Mouse (Mus musculus): ENCODE measurements around the gene Fam19a1. TPM values are rescaled to one million over a fixed set of nuclear protein-coding genes. Genes with fewer than 3 reads are reported as not detected.

Gene Fam19a1
- polyA plus RNA-seq, 1 experiment: 0.32 TPM

DNA sequence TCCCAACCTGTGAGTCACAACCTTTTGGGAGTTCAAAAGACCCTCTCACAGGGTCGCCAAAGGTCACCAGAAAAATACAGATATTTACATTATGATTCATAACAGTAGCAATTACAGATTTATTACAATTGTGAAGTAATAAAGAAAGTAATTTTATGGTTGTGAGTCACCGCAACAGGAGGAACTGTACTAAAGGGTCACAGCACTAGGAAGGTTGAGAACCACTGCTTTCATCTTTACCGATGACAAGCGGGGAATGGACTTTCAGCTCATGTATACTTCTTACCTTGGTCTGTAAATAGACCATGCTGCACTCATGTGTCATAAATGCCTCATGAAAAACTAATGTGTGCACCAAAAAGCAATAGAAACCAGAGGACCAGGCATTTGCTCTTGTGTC, 474.5 kb downstream of the Fam19a1 start:
- Histone ChIP-seq H3K4me3 (ENCODE audit: insufficient read depth, low read length) (no peak overlapping the region), H3K27ac (ENCODE audit: insufficient read depth, low read length) (peak overlapping the region; percentile 65; the same call in 1 of the 2 replicates), H3K4me1 (ENCODE audit: control insufficient read depth, insufficient read depth, low read length) (no peaks in the 10 kb centered on the region)
- TF ChIP-seq POLR2A (IDR thresholded peaks at IDR 0.05; ENCODE audit: low read depth, low read length) (no peak), CTCF (IDR thresholded peaks at IDR 0.05; ENCODE audit: borderline replicate concordance, insufficient read depth, low read length) (no peak)

DNA sequence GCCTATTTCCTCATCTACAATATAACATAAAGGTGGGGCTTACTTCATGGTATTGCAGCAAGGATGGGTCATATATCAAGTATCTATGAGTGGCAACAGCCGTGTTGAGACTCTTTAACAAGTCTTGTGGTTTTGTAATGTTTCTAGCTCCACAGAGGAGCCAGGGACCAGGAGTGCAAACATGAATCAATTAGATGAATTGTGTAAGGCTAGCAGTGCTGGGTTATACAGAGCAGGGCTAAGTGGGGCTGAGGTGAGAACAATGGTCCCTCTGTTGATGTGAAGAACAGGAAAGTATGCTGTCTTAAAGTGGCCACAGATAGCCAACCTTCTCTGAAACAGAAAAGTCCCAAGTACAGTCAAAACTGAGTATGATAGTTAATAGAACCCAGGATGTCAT, 480.1 kb downstream of the Fam19a1 start:
- H3K4me3 ChIP-seq (ENCODE audit: insufficient read depth, low read length): no peak overlapping the region
- TF ChIP-seq CTCF (IDR thresholded peaks at IDR 0.05; ENCODE audit: borderline replicate concordance, insufficient read depth, low read length) (no peak), POLR2A (IDR thresholded peaks at IDR 0.05; ENCODE audit: low read depth, low read length) (no peak)
- no peaks in the 10 kb centered on the region for H3K4me1 ChIP-seq (ENCODE audit: control insufficient read depth, insufficient read depth, low read length)
- no peak overlapping the region for H3K27ac ChIP-seq (ENCODE audit: insufficient read depth, low read length)

DNA sequence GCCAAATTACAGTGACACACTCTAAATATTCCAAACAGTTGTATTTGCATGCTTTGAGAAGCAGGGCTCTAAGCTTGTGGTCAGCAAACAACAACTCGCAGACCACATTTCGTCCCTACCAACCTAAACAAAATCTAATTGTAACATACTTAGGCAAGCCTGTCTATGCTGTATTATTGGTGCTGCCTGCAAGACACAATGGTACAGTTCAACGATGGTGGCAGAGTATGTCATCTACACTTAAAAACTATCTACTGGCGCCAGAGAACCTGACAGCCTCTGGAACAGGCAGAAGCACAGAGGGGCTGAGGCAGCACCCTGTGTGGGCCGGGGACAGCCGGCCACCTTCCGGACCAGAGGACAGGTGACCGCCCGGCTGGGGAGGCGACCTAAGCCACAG, 482.2 kb downstream of the Fam19a1 start:
- Histone ChIP-seq H3K4me1 (ENCODE audit: control insufficient read depth, insufficient read depth, low read length) (no peaks in the 10 kb centered on the region), H3K27ac (ENCODE audit: insufficient read depth, low read length) (no peak overlapping the region), H3K4me3 (ENCODE audit: insufficient read depth, low read length) (no peak overlapping the region)
- TF ChIP-seq CTCF (IDR thresholded peaks at IDR 0.05; ENCODE audit: borderline replicate concordance, insufficient read depth, low read length) (no peak), POLR2A (IDR thresholded peaks at IDR 0.05; ENCODE audit: low read depth, low read length) (no peak)

DNA sequence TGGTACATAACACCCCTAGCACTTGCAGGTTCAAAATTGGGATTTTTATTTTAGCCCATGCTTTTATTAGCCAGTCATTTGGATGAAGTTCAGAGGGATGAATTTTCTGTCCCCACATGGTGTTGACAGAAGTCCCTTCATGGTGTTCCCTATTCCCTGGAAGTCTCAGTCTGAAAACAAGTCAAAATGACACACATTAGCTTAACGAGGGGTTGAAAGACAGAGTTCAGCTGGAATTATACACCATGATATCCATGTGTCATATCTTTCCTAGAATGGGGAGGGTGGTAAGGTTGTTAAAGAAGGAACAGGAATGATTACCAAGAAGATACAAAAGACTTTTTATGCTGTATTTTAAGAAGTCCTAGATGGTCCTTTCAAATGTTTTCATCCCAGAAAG, 511.2 kb downstream of the Fam19a1 start:
- Histone ChIP-seq H3K27ac (ENCODE audit: insufficient read depth, low read length) (no peak overlapping the region), H3K4me1 (ENCODE audit: control insufficient read depth, insufficient read depth, low read length) (no peaks in the 10 kb centered on the region), H3K4me3 (ENCODE audit: insufficient read depth, low read length) (no peak overlapping the region)
- TF ChIP-seq POLR2A (IDR thresholded peaks at IDR 0.05; ENCODE audit: low read depth, low read length): no peak
- TF ChIP-seq CTCF (IDR thresholded peaks at IDR 0.05; ENCODE audit: borderline replicate concordance, insufficient read depth, low read length): no peak

DNA sequence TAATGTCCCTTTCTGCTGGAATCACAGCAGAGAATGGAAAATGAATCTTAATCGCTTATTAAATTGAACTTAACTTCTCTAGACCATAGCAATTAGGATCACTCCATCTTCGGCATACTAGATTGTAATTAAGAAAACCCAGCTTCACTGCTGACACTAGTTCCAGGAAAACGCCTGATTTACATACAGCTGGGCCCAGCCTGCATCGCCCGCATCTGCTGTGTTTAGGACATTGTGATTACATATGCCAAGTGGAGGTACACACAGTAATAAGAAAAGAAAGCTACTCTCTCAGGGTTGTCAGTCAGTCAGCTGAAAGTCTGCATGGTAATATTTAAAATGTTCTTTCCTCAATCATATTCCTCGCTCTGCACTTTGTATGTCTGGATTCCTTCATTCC, 518.6 kb downstream of the Fam19a1 start:
- H3K27ac ChIP-seq (ENCODE audit: insufficient read depth, low read length): no peak overlapping the region
- H3K4me1 ChIP-seq (ENCODE audit: control insufficient read depth, insufficient read depth, low read length): no peaks in the 10 kb centered on the region
- no peak overlapping the region for H3K4me3 ChIP-seq (ENCODE audit: insufficient read depth, low read length)
- TF ChIP-seq POLR2A (IDR thresholded peaks at IDR 0.05; ENCODE audit: low read depth, low read length): no peak

DNA sequence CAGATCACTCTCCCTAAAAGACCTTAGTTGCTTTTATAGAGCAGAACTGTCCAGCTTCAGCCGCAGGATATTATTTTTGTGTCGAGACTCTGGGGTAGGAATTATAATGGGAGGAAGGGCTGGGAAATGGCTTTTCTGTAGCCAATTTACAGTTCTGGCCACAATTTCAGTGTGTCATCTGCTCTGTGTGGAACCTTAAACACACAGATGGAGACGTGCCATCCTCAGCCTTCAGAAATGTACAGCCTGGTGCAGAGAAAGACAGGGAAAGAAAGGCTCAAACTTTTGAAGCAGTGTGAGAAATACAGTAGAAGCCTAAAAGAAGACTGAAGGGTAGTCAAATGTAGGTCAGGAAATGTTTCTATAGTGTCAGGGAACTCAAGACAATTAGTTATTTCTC, 519.3 kb downstream of the Fam19a1 start:
- H3K4me3 ChIP-seq (ENCODE audit: insufficient read depth, low read length): no peak overlapping the region
- no peaks in the 10 kb centered on the region for H3K4me1 ChIP-seq (ENCODE audit: control insufficient read depth, insufficient read depth, low read length)
- H3K27ac ChIP-seq (ENCODE audit: insufficient read depth, low read length): no peak overlapping the region
- TF ChIP-seq CTCF (IDR thresholded peaks at IDR 0.05; ENCODE audit: borderline replicate concordance, insufficient read depth, low read length) (no peak), POLR2A (IDR thresholded peaks at IDR 0.05; ENCODE audit: low read depth, low read length) (no peak)

DNA sequence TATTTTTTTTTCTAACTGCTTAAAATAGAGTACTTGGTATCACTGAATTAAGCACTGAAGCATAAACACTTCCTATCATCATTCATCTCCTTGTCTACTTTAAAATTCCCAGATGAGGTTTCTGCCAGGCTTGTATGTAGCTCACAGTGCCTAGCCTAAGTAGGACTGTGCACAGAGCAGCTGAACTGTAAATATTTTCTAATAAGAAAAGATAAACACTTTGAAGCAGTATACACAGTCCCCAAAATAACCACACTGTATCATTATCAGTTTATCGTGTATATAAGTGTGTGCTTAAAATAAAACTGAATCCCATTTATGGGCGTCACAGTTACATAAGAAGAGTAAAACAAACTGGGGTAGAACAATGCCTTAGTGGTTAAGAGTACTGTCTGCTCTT, 522.7 kb downstream of the Fam19a1 start:
- TF ChIP-seq CTCF (IDR thresholded peaks at IDR 0.05; ENCODE audit: borderline replicate concordance, insufficient read depth, low read length) (no peak), POLR2A (IDR thresholded peaks at IDR 0.05; ENCODE audit: low read depth, low read length) (no peak)
- H3K4me3 ChIP-seq (ENCODE audit: insufficient read depth, low read length): no peak overlapping the region
- H3K4me1 ChIP-seq (ENCODE audit: control insufficient read depth, insufficient read depth, low read length): no peaks in the 10 kb centered on the region
- no peak overlapping the region for H3K27ac ChIP-seq (ENCODE audit: insufficient read depth, low read length)

DNA sequence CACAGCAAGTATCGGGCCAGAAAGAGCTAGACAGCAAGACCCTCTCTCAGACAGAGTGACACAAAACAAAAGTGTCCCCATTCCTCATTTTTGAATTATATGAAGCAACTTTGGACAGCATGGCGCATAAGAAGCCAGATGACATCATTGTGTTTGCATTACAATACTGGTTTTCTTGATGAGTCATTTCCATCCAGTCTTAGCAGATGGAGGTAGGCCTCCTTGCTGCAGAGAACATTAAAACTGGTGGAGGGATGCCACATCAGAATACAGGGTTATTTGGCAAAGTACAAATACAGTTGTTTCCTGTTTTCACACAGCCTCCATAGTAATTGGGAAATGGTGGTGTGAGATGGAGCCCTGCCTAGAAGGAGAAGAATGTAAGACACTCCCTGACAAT, 535.8 kb downstream of the Fam19a1 start:
- H3K4me1 ChIP-seq (ENCODE audit: control insufficient read depth, insufficient read depth, low read length): no peaks in the 10 kb centered on the region
- no peak for TF ChIP-seq POLR2A (IDR thresholded peaks at IDR 0.05; ENCODE audit: low read depth, low read length)
- TF ChIP-seq CTCF (IDR thresholded peaks at IDR 0.05; ENCODE audit: borderline replicate concordance, insufficient read depth, low read length): no peak
- H3K27ac ChIP-seq (ENCODE audit: insufficient read depth, low read length): no peak overlapping the region
- H3K4me3 ChIP-seq (ENCODE audit: insufficient read depth, low read length): no peak overlapping the region

DNA sequence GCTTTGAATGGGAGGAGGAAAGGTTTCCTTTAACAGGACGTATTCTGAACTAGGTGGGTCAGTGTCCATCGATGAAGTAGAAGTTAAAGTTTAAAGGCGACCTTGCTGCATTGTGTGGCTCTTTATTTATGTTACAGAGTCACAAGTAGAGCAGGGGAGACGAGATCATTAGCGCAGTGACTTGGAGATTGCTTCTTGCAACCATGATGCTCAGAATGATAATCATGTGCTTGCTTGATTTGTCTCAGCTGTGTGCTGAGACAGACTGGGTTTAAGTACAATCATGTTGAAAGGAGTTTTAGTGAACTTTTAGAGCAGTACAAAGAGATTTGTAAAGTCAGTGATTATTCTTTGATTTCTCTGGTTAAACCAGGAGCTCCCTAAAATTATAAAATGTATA, 536.3 kb downstream of the Fam19a1 start:
- H3K4me3 ChIP-seq (ENCODE audit: insufficient read depth, low read length): no peak overlapping the region
- TF ChIP-seq CTCF (IDR thresholded peaks at IDR 0.05; ENCODE audit: borderline replicate concordance, insufficient read depth, low read length) (no peak), POLR2A (IDR thresholded peaks at IDR 0.05; ENCODE audit: low read depth, low read length) (no peak)
- H3K4me1 ChIP-seq (ENCODE audit: control insufficient read depth, insufficient read depth, low read length): no peaks in the 10 kb centered on the region
- no peak overlapping the region for H3K27ac ChIP-seq (ENCODE audit: insufficient read depth, low read length)

DNA sequence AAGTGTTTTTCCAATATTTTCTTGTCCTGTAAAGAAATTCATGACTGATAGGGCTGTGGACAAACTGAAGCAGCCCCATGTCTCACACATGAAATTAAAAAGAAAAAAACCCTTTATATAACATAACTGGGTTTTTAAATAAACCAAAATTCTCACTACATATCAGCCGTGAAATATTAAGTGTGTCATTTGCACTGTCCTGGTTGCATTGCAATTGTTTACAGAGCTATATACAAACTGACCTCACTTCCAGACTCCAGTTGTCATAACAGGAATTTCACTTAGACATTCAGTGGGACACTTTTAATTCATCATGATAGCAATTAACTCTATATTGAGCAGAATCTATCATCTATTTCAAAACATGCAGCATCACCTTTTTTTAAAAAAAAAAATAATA, 553.4 kb downstream of the Fam19a1 start:
- no peak overlapping the region for H3K27ac ChIP-seq (ENCODE audit: insufficient read depth, low read length)
- no peak overlapping the region for H3K4me3 ChIP-seq (ENCODE audit: insufficient read depth, low read length)
- TF ChIP-seq CTCF (IDR thresholded peaks at IDR 0.05; ENCODE audit: borderline replicate concordance, insufficient read depth, low read length): no peak
- no peak for TF ChIP-seq POLR2A (IDR thresholded peaks at IDR 0.05; ENCODE audit: low read depth, low read length)
- no peaks in the 10 kb centered on the region for H3K4me1 ChIP-seq (ENCODE audit: control insufficient read depth, insufficient read depth, low read length)

DNA sequence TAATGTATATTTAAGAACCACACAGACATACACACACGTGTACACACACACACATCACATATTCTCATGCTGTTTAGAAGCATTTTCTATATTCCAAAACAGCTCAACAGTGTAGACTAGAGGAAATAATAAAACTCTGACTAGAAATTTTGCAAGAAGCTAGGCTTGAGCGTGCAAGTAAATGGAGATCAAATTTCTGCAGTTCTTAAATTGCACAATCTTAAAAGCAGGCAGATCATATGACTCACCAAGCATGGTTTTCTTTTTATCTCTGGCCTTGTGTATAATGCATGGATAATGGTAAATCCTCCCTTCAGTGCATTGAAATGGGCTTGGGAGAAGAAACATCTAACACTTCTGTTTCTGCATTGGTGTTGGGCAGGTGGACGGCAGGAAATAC, 564.9 kb downstream of the Fam19a1 start:
- H3K4me3 ChIP-seq (ENCODE audit: insufficient read depth, low read length): no peak overlapping the region
- H3K4me1 ChIP-seq (ENCODE audit: control insufficient read depth, insufficient read depth, low read length): no peaks in the 10 kb centered on the region
- no peak overlapping the region for H3K27ac ChIP-seq (ENCODE audit: insufficient read depth, low read length)
- TF ChIP-seq POLR2A (IDR thresholded peaks at IDR 0.05; ENCODE audit: low read depth, low read length) (no peak), CTCF (IDR thresholded peaks at IDR 0.05; ENCODE audit: borderline replicate concordance, insufficient read depth, low read length) (no peak)

Other genes with a start within 250 kb of the Fam19a1 start
- not detected in 2 replicates for gene 1700123L14Rik, start 53.1 kb downstream of the Fam19a1 start, polyA plus RNA-seq (2011; ENCODE audit: insufficient read length, low read depth, missing spikeins)

Measured in embryonic fibroblast, embryonic 13.5 days (primary cell).